Mouse (Mus musculus) G1E-ER4 (cell line): ENCODE data around the gene Bicra. TPM values are rescaled to one million over a fixed set of nuclear protein-coding genes. Genes with fewer than 3 reads are reported as not detected.

Experiments
- GATA1 ChIP-seq: IDR thresholded peaks from one replicate; pipeline ENCODE4 v1.8.0; 2012; ENCODE audit warnings: low read length, inconsistent platforms
- polyA plus RNA-seq: library from polyadenylated mRNA; stranded (reverse); fragments of >175 nt; gene quantifications from 2 replicates; pipeline ENCODE4 v1.2.3, GENCODE M21; 2012

The Bicra gene
- polyA plus RNA-seq = 82.3 and 97.4 TPM in 2 replicates

- no peak for TF ChIP-seq GATA1
Observed at GRCm38 (mm10) chr7:16047338-16048146, at the start of gene Bicra. Gene Bicra (minus strand): TSS chr7:16047921.

GRCm38 (mm10) chr7:16094592-16094991, 46.9 kb upstream of the Bicra start:
- TF ChIP-seq GATA1 = no peak

- no peak for TF ChIP-seq GATA1
Observed at GRCm38 (mm10) chr7:16087587-16087986, 39.9 kb upstream of the Bicra start.

- TF ChIP-seq GATA1 = no peak
Observed at GRCm38 (mm10) chr7:16083361-16083760, 35.6 kb upstream of the Bicra start.

- TF ChIP-seq GATA1 = no peak
Observed at GRCm38 (mm10) chr7:16080581-16080980, 32.9 kb upstream of the Bicra start.

GRCm38 (mm10) chr7:16079947-16080346, 32.2 kb upstream of the Bicra start:
- TF ChIP-seq GATA1 = no peak

- TF ChIP-seq GATA1 = no peak
Observed at GRCm38 (mm10) chr7:16071906-16072305, 24.2 kb upstream of the Bicra start.

- TF ChIP-seq GATA1 = peak; percentile 53
Observed at GRCm38 (mm10) chr7:16070846-16071245, 23.1 kb upstream of the Bicra start.

- TF ChIP-seq GATA1 = no peak
Observed at GRCm38 (mm10) chr7:16063490-16063889, 15.8 kb upstream of the Bicra start.

- no peak for TF ChIP-seq GATA1
Observed at GRCm38 (mm10) chr7:16062099-16062420, 14.3 kb upstream of the Bicra start.

GRCm38 (mm10) chr7:16061219-16062098, 13.7 kb upstream of the Bicra start, which contains the start of gene Zfp541:
Gene Zfp541 (plus strand): TSS chr7:16061814.
- TF ChIP-seq GATA1 = no peak

GRCm38 (mm10) chr7:16057136-16057534, 9.4 kb upstream of the Bicra start:
- no peak for TF ChIP-seq GATA1

GRCm38 (mm10) chr7:16056459-16057135, 8.9 kb upstream of the Bicra start:
- TF ChIP-seq GATA1 = no peak

- TF ChIP-seq GATA1 = no peak
Observed at GRCm38 (mm10) chr7:16055665-16056064, 7.9 kb upstream of the Bicra start.

GRCm38 (mm10) chr7:16054966-16055365, 7.2 kb upstream of the Bicra start:
- no peak for TF ChIP-seq GATA1

- TF ChIP-seq GATA1 = no peak
Observed at GRCm38 (mm10) chr7:16053105-16053504, 5.4 kb upstream of the Bicra start.
